ENCODE assay signal across 9 mouse cellular contexts in genomic region chr2:73385172-73385571, GRCm38 (mm10). TPM values are rescaled to one million over a fixed set of nuclear protein-coding genes. Genes with fewer than 3 reads are reported as not detected.
DNase-seq lines count a peak whose midpoint lies in the region; ATAC-seq and TF ChIP-seq lines count a peak whose summit lies in the region.
"Had no signal": no experiment of that assay in that cellular context is flagged by ENCODE, and none has a peak within 500 bp of the region (broad histone marks: within the 10 kb centered on the region; RNA-seq: fewer than 3 reads in every experiment).

No protein-coding gene starts in this region.

- dilution Hi-C loops in CH12.LX (cut with MboI; ENCODE audit: extremely low pct_ligation_motif_present, extremely low pct_unique_long_range_greater_than_20kb, low sequenced_read_pairs): no loop called here

- in situ Hi-C loops in CH12.LX (cut with MboI; ENCODE audit: low pct_ligation_motif_present, low pct_unique_long_range_greater_than_20kb, low sequenced_read_pairs): no loop called here

- WGBS in hindbrain, embryonic 10.5 days: 91% methylated on average over 4 of the region's 4 CpGs
- WGBS in hindbrain, embryonic 11.5 days: 88% methylated on average over 4 of the region's 4 CpGs
- WGBS in forebrain, embryonic 14.5 days: 87% methylated on average over 4 of the region's 4 CpGs
- 59% methylated on average over 4 of the region's 4 CpGs for WGBS in liver, embryonic 15.5 days (ENCODE audit: insufficient replicate concordance)

- TF ChIP-seq EP300 in CH12.LX (IDR thresholded peaks at IDR 0.05; ENCODE audit: low read length): no peak

- H3K4me2 ChIP-seq in hindbrain, embryonic 11.5 days (replicated peaks; ENCODE audit: low read depth, low read length): no peak overlapping the region
- H3K4me2 ChIP-seq in CH12.LX (ENCODE audit: insufficient read depth, low read depth, poor library complexity, severe bottlenecking): peak overlapping the region; percentile 67
- peak overlapping the region; percentile 89; the same call in 1 of the 2 replicates for H3K4me2 ChIP-seq in forebrain, embryonic 14.5 days (ENCODE audit: low read length)
- H3K4me2 ChIP-seq in liver, embryonic 15.5 days: peak overlapping the region; percentile 99

- H3K9ac ChIP-seq in hindbrain, embryonic 11.5 days (ENCODE audit: low read depth, low read length): no peak overlapping the region
- no peak overlapping the region; the same call in 1 of the 2 replicates for H3K9ac ChIP-seq in CH12.LX (ENCODE audit: insufficient read depth, low read depth)
- H3K9ac ChIP-seq in forebrain, embryonic 14.5 days (ENCODE audit: low read length): no peak overlapping the region
- peak overlapping the region; percentile 74 for H3K9ac ChIP-seq in liver, embryonic 15.5 days

- no peaks in the 10 kb centered on the region for H3K9me3 ChIP-seq in hindbrain, embryonic 10.5 days
- H3K9me3 ChIP-seq in hindbrain, embryonic 11.5 days (ENCODE audit: control insufficient read depth, low read length): no peaks in the 10 kb centered on the region
- H3K9me3 ChIP-seq in CH12.LX (replicated peaks; ENCODE audit: low read length): no peaks in the 10 kb centered on the region
- H3K9me3 ChIP-seq in forebrain, embryonic 14.5 days (replicated peaks; ENCODE audit: control insufficient read depth, low read length): no peaks in the 10 kb centered on the region
- H3K9me3 ChIP-seq in liver, embryonic 15.5 days (replicated peaks): no peaks in the 10 kb centered on the region

- H3K27ac ChIP-seq in hindbrain, embryonic 10.5 days: no peak overlapping the region
- H3K27ac ChIP-seq in hindbrain, embryonic 11.5 days (ENCODE audit: low read depth, low read length): no peak overlapping the region
- no peak overlapping the region for H3K27ac ChIP-seq in CH12.LX (ENCODE audit: insufficient read depth, low read depth)
- H3K27ac ChIP-seq in forebrain, embryonic 14.5 days (ENCODE audit: low read depth, low read length): no peak overlapping the region
- peak overlapping the region; percentile 88 for H3K27ac ChIP-seq in liver, embryonic 15.5 days (replicated peaks)

- no peaks in the 10 kb centered on the region for H3K36me3 ChIP-seq in hindbrain, embryonic 10.5 days
- H3K36me3 ChIP-seq in hindbrain, embryonic 11.5 days (ENCODE audit: control insufficient read depth, insufficient read depth, low read length): no peaks in the 10 kb centered on the region
- H3K36me3 ChIP-seq in CH12.LX (replicated peaks in 1 of 2; ENCODE audit: control insufficient read depth in 1 of 2, insufficient read depth in 1 of 2, low read length in 1 of 2): peaks cover 2 to 13% of the 10 kb centered on the region in 2 experiments
- H3K36me3 ChIP-seq in forebrain, embryonic 14.5 days (ENCODE audit: control insufficient read depth, insufficient read depth, low read length): peaks cover 3% of the 10 kb centered on the region; the same call in 1 of the 2 replicates
- peaks cover 12% of the 10 kb centered on the region for H3K36me3 ChIP-seq in liver, embryonic 15.5 days (replicated peaks)

- no peak for TF ChIP-seq RAD21 in CH12.LX (IDR thresholded peaks at IDR 0.05; ENCODE audit: low read depth, low read length)

- no peak for DNase-seq in hindbrain, embryonic 10.5 days (ENCODE audit: low spot score)
- no peak for DNase-seq in hindbrain, embryonic 11.5 days (ENCODE audit: low spot score)
- no peak for DNase-seq in CH12.LX (ENCODE audit: extremely low read depth)
- no peak for DNase-seq in forebrain, embryonic 14.5 days (ENCODE audit: low spot score)
- no peak for DNase-seq in right cerebral cortex, postnatal 25 days
- no peak for DNase-seq in gastrocnemius, adult 8-10 months (ENCODE audit: low spot score in 2 of 2)
- DNase-seq: cerebellum, adult 9-10 months had no signal

- H3K27me3 ChIP-seq in hindbrain, embryonic 10.5 days (ENCODE audit: insufficient read depth, poor library complexity, severe bottlenecking): peaks cover 16% of the 10 kb centered on the region; the same call in 1 of the 2 replicates
- 0 out of 2 replicates have a peak, but pooled peaks cover 2% of the 10 kb centered on the region for H3K27me3 ChIP-seq in hindbrain, embryonic 11.5 days (ENCODE audit: control insufficient read depth, insufficient read depth, low read length)
- H3K27me3 ChIP-seq in CH12.LX (replicated peaks): no peaks in the 10 kb centered on the region
- 0 out of 2 replicates have a peak, but pooled peaks cover 3% of the 10 kb centered on the region for H3K27me3 ChIP-seq in forebrain, embryonic 14.5 days (replicated peaks; ENCODE audit: control insufficient read depth, insufficient read depth, low read length)
- H3K27me3 ChIP-seq in liver, embryonic 15.5 days: 0 out of 2 replicates have a peak, but pooled peaks cover 4% of the 10 kb centered on the region

- H3K4me3 ChIP-seq in hindbrain, embryonic 10.5 days: peak overlapping the region; percentile 76; the same call in 1 of the 2 replicates
- H3K4me3 ChIP-seq in hindbrain, embryonic 11.5 days (ENCODE audit: low read depth, low read length): no peak overlapping the region
- peak overlapping the region in 1 of 3 experiments; percentile 70 for H3K4me3 ChIP-seq in CH12.LX (replicated peaks in 1 of 3; ENCODE audit: low read depth in 2 of 3, low read length in 2 of 3, poor library complexity in 1 of 3)
- peak overlapping the region; percentile 69; the same call in 1 of the 2 replicates for H3K4me3 ChIP-seq in forebrain, embryonic 14.5 days (ENCODE audit: low read depth, low read length)
- peak overlapping the region; percentile 75 for H3K4me3 ChIP-seq in liver, embryonic 15.5 days (replicated peaks)

- ATAC-seq in hindbrain, embryonic 11.5 days (ENCODE audit: low FRiP score): no peak
- ATAC-seq in forebrain, embryonic 14.5 days: no peak
- ATAC-seq in liver, embryonic 15.5 days (ENCODE audit: insufficient read depth): no peak
- ATAC-seq in cerebellum, adult (ENCODE audit: insufficient number of reproducible peaks, low FRiP score, low TSS enrichment): no peak

- no peak for TF ChIP-seq CTCF in CH12.LX (conservative IDR thresholded peaks at IDR 0.05 in 1 of 2, IDR thresholded peaks at IDR 0.05 in 1 of 2; ENCODE audit: low read depth in 2 of 2, low read length in 2 of 2)

- peaks cover 6% of the 10 kb centered on the region for H3K4me1 ChIP-seq in hindbrain, embryonic 10.5 days (replicated peaks)
- no peaks in the 10 kb centered on the region for H3K4me1 ChIP-seq in hindbrain, embryonic 11.5 days (replicated peaks; ENCODE audit: control insufficient read depth, insufficient read depth, low read length)
- H3K4me1 ChIP-seq in CH12.LX (ENCODE audit: control insufficient read depth in 1 of 2, insufficient read depth in 2 of 2): peaks cover 2 to 40% of the 10 kb centered on the region in 2 experiments; a peak in 3 of 4 replicates
- 0 out of 2 replicates have a peak, but pooled peaks cover 3% of the 10 kb centered on the region for H3K4me1 ChIP-seq in forebrain, embryonic 14.5 days (ENCODE audit: control insufficient read depth, insufficient read depth, low read length)
- peaks cover 29% of the 10 kb centered on the region for H3K4me1 ChIP-seq in liver, embryonic 15.5 days (replicated peaks)

- no peak for TF ChIP-seq POLR2A in CH12.LX (IDR thresholded peaks at IDR 0.05; ENCODE audit: low read depth, low read length)

- no peaks in the 10 kb centered on the region; the same call in 1 of the 2 replicates for H3K79me2 ChIP-seq in CH12.LX (replicated peaks; ENCODE audit: control insufficient read depth, extremely low read depth, insufficient read depth, poor library complexity, severe bottlenecking)

TF ChIP-seq in CH12.LX, 34 proteins besides CTCF, POLR2A, EP300 and RAD21:
- TF ChIP-seq NRF1 (IDR thresholded peaks at IDR 0.05; ENCODE audit: low read depth, low read length): no peak
- TF ChIP-seq GABPA (IDR thresholded peaks at IDR 0.05; ENCODE audit: insufficient replicate concordance, low read depth, low read length): no peak
- TF ChIP-seq MEF2A (IDR thresholded peaks at IDR 0.05; ENCODE audit: borderline replicate concordance, low read depth, low read length): peak; percentile 47
- no peak for TF ChIP-seq USF2 (conservative IDR thresholded peaks at IDR 0.05; ENCODE audit: low read depth, low read length)
TF ChIP-seq in CH12.LX: peak in this region for 1.

RNA-seq across cellular contexts. Expression of gene Gpr155, which starts 1.2 kb away (rescaled TPM):
- polyA plus RNA-seq in hindbrain, embryonic 10.5 days (2016; fragmentation: Nextera tagmentation; extraction: Ambion mirVana): 1.7 and 3.1 TPM in 2 replicates
- 5.2 and 6.7 TPM in 2 replicates for polyA plus RNA-seq in hindbrain, embryonic 11.5 days (2014; fragmentation: Nextera tagmentation; extraction: Ambion mirVana)
- total RNA-seq in CH12.LX (2012; rRNA removed) (3.2 and 4.4 TPM in 2 replicates), CH12.LX (2014; rRNA removed) (3.0 and 4.4 TPM in 2 replicates)
- 4.0 and 5.7 TPM in 2 replicates for polyA plus RNA-seq in CH12.LX (2012; ENCODE audit: insufficient read length, low read depth)
- polyA plus RNA-seq in forebrain, embryonic 14.5 days (2014; fragmentation: Nextera tagmentation; extraction: Ambion mirVana): 9.1 and 9.4 TPM in 2 replicates
- 6.4 and 7.3 TPM in 2 replicates for polyA plus RNA-seq in liver, embryonic 15.5 days (2015; fragmentation: Nextera tagmentation; extraction: Ambion mirVana)
- total RNA-seq in gastrocnemius, adult 8-10 months (2022): 10 to 100 TPM; 14.6 to 21.7 (median 19.3) TPM
